Mouse (Mus musculus) small intestine, adult 2 months (tissue): ENCODE results near the gene Gpr107.

Source experiments
- CTCF ChIP-seq: fragments of 200-500 bp; IDR thresholded peaks from 2 replicates; pipeline ENCODE4 v1.5.1; 2012; ENCODE audit warnings: low read depth, mild to moderate bottlenecking, control low read depth, inconsistent platforms, low read length, moderate library complexity, mixed read lengths; ENCODE audit not compliant: insufficient replicate concordance, insufficient read length; ENCODE audit errors: extremely low read depth
- POLR2A ChIP-seq: fragments of 200-500 bp; IDR thresholded peaks from 2 replicates; pipeline ENCODE4 v1.6.1; 2012; ENCODE audit warnings: low read depth, mild to moderate bottlenecking, control low read depth, inconsistent platforms, low read length, moderate library complexity

DNA sequence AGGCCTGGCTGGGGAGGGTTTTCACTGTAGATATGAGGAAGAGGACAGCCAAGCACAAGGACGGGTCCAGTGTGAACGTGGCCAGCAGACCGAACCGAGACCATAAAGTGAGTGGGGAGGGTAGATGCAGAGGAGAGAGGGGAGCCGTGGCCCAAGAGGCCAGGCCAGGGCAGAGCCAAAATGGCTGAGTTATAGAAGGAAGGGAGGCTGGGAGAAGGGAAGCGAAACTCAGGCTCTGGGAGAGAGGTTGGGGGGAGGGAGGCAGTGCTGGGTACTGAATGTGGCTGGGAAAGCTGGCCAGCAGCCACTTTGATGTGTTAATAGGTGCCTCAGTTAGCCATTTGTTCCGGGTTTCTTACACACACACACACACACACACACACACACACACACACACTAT, 24.9 kb upstream of the Gpr107 start:
- TF ChIP-seq CTCF (no peak), POLR2A (no peak)
